In the genomic region with DNA sequence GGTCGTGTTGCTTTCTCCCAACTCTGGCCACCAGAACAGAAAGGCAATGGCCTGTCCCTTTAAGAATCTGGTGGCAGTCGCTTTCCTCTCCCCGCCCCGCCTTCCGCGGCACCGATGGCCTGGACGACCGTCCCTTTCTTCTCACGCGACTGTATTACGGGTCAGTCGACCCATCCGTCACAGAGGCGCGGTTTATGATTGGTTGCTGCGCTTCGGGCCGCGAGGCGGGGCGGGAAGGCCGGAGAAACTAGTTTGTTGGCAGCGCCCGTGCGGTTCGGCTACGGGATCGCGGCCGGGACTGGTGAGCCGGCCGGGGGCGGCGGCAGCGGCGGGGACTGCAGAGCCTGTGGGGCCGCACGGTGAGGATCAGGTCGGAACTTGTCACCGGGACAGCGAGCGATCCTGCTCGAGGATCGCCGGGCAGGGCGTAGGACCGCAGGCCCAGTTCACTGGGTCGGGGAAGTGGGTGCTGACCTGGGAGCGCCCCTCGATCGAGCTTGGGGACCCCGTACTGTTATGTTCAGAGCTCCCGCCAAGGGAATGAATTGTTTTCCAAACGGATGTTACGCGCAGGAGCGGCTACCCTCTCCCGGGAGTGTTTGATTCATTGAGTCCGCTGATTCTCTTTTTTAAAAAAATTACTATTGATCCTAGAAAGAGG, we compare ENCODE assay signal across 8 mouse cellular contexts. TPM values are rescaled to one million over a fixed set of nuclear protein-coding genes. Genes with fewer than 3 reads are reported as not detected.
DNase-seq lines count a peak whose midpoint lies in the region; ATAC-seq and TF ChIP-seq lines count a peak whose summit lies in the region.

TSS of gene Klhl25 (plus strand) at position 196 of the 661 bp plus-strand sequence.

- under 1% methylated on average over 60 of the region's 60 CpGs for WGBS in heart, embryonic 12.5 days
- WGBS in kidney, postnatal 0 days: under 1% methylated on average over 60 of the region's 60 CpGs
- WGBS in liver, embryonic 11.5 days: under 1% methylated on average over 60 of the region's 60 CpGs
- WGBS in stomach, embryonic 14.5 days: under 1% methylated on average over 60 of the region's 60 CpGs

- H3K36me3 ChIP-seq in heart, embryonic 12.5 days: no peaks in the 10 kb centered on the region
- H3K36me3 ChIP-seq in kidney, postnatal 0 days (ENCODE audit: insufficient read depth, low read length): no peaks in the 10 kb centered on the region
- H3K36me3 ChIP-seq in liver, embryonic 11.5 days (ENCODE audit: control insufficient read depth, insufficient read depth, low read length): no peaks in the 10 kb centered on the region
- H3K36me3 ChIP-seq in stomach, embryonic 14.5 days (ENCODE audit: control insufficient read depth, insufficient read depth, low read length): peaks cover 3% of the 10 kb centered on the region; the same call in 1 of the 2 replicates

- no peaks in the 10 kb centered on the region for H3K9me3 ChIP-seq in heart, embryonic 12.5 days (replicated peaks)
- no peaks in the 10 kb centered on the region for H3K9me3 ChIP-seq in kidney, postnatal 0 days (replicated peaks; ENCODE audit: low read length)
- no peaks in the 10 kb centered on the region for H3K9me3 ChIP-seq in liver, embryonic 11.5 days (ENCODE audit: control insufficient read depth, low read length)
- no peaks in the 10 kb centered on the region for H3K9me3 ChIP-seq in stomach, embryonic 14.5 days (ENCODE audit: control insufficient read depth, low read depth, low read length)

- peak within 1 kb of the TSS; percentile 73 for H3K4me3 ChIP-seq in heart, embryonic 12.5 days
- H3K4me3 ChIP-seq in kidney, postnatal 0 days (replicated peaks; ENCODE audit: low read depth, low read length): peak within 1 kb of the TSS; percentile 93
- peak within 1 kb of the TSS; percentile 85 for H3K4me3 ChIP-seq in liver, embryonic 11.5 days (ENCODE audit: low read depth, low read length)
- peak within 1 kb of the TSS; percentile 90 for H3K4me3 ChIP-seq in stomach, embryonic 14.5 days (ENCODE audit: low read depth, low read length)

- TF ChIP-seq CTCF in kidney, postnatal 0 days (IDR thresholded peaks at IDR 0.05; ENCODE audit: low read depth): no peak

- H3K4me2 ChIP-seq in heart, embryonic 12.5 days: peak within 1 kb of the TSS; percentile 96
- peak within 1 kb of the TSS; percentile 91 for H3K4me2 ChIP-seq in kidney, postnatal 0 days (ENCODE audit: low read length)
- H3K4me2 ChIP-seq in liver, embryonic 11.5 days: peak within 1 kb of the TSS; percentile 85
- peak within 1 kb of the TSS; percentile 93 for H3K4me2 ChIP-seq in stomach, embryonic 14.5 days (replicated peaks; ENCODE audit: low read depth, low read length)

- H3K27me3 ChIP-seq in heart, embryonic 12.5 days (replicated peaks): no peaks in the 10 kb centered on the region
- H3K27me3 ChIP-seq in kidney, postnatal 0 days (ENCODE audit: insufficient read depth, low read length): no peaks in the 10 kb centered on the region
- no peaks in the 10 kb centered on the region for H3K27me3 ChIP-seq in liver, embryonic 11.5 days (replicated peaks; ENCODE audit: control insufficient read depth, insufficient read depth, low read length)
- H3K27me3 ChIP-seq in stomach, embryonic 14.5 days (ENCODE audit: control insufficient read depth, insufficient read depth, low read length): no peaks in the 10 kb centered on the region

- peak within 1 kb of the TSS; percentile 79 for H3K27ac ChIP-seq in heart, embryonic 12.5 days (ENCODE audit: poor library complexity, severe bottlenecking)
- H3K27ac ChIP-seq in kidney, postnatal 0 days: peak within 1 kb of the TSS; percentile 91
- H3K27ac ChIP-seq in liver, embryonic 11.5 days (ENCODE audit: low read depth, low read length): peak within 1 kb of the TSS; percentile 76
- H3K27ac ChIP-seq in stomach, embryonic 14.5 days (ENCODE audit: low read length): peak within 1 kb of the TSS; percentile 85

- peak; percentile 95 for DNase-seq in CD4-positive helper T cell, adult 2 months (ENCODE audit: low read depth, low spot score)
- DNase-seq in brain, embryonic 18.5 days (ENCODE audit: low read depth, low spot score): peak; percentile 91
- peak; percentile 99 for DNase-seq in kidney, postnatal 0 days (ENCODE audit: low spot score)
- DNase-seq in liver, embryonic 11.5 days (ENCODE audit: low spot score): peak; percentile 92
- DNase-seq in naive thymus-derived CD4-positive, alpha-beta T cell, adult 2 months (ENCODE audit: low read depth): peak; percentile 94

- peak within 1 kb of the TSS; percentile 89 for H3K9ac ChIP-seq in heart, embryonic 12.5 days
- H3K9ac ChIP-seq in kidney, postnatal 0 days (ENCODE audit: low read depth, low read length): peak within 1 kb of the TSS; percentile 92
- H3K9ac ChIP-seq in liver, embryonic 11.5 days (ENCODE audit: low read depth, low read length): peak within 1 kb of the TSS; percentile 89
- H3K9ac ChIP-seq in stomach, embryonic 14.5 days (replicated peaks; ENCODE audit: low read depth, low read length): peak within 1 kb of the TSS; percentile 89

- ATAC-seq in erythroid progenitor cell, adult 5-6 weeks (replicated peaks; ENCODE audit: low FRiP score, poor library complexity, severe bottlenecking): peak; percentile 99
- ATAC-seq in heart, embryonic 12.5 days (ENCODE audit: insufficient number of reproducible peaks, low FRiP score): peak; percentile 98
- ATAC-seq in kidney, postnatal 0 days (replicated peaks; ENCODE audit: low FRiP score, low read depth): peak; percentile 98
- peak; percentile 97 for ATAC-seq in liver, embryonic 11.5 days (replicated peaks; ENCODE audit: low FRiP score)
- ATAC-seq in stomach, embryonic 14.5 days (ENCODE audit: insufficient number of reproducible peaks, insufficient read depth, low FRiP score, low read depth): peak; percentile 97

- peaks cover 32% of the 10 kb centered on the region for H3K4me1 ChIP-seq in heart, embryonic 12.5 days (replicated peaks)
- peaks cover 8% of the 10 kb centered on the region for H3K4me1 ChIP-seq in kidney, postnatal 0 days (replicated peaks; ENCODE audit: insufficient read depth, low read length)
- H3K4me1 ChIP-seq in liver, embryonic 11.5 days (replicated peaks; ENCODE audit: control insufficient read depth, insufficient read depth, low read length): peaks cover 15% of the 10 kb centered on the region
- peaks cover 18% of the 10 kb centered on the region for H3K4me1 ChIP-seq in stomach, embryonic 14.5 days (ENCODE audit: control insufficient read depth, insufficient read depth, low read length)

RNA-seq across cellular contexts. Expression of gene Klhl25, which starts in this region (rescaled TPM):
- 8.6 and 28.1 TPM in 2 replicates for total RNA-seq in erythroid progenitor cell, adult 5-6 weeks (2015; ENCODE audit: low replicate concordance)
- total RNA-seq in erythroid progenitor cell, adult 5-6 weeks (2017; ENCODE audit: low replicate concordance): 25.9 and 41.9 TPM in 2 replicates
- 11.6 and 12.0 TPM in 2 replicates for polyA plus RNA-seq in heart, embryonic 12.5 days (2016; fragmentation: Nextera tagmentation; extraction: Ambion mirVana)
- polyA plus RNA-seq in kidney, postnatal 0 days (2015; fragmentation: Nextera tagmentation; extraction: Ambion mirVana): 10.3 and 10.5 TPM in 2 replicates
- 11.6 and 12.9 TPM in 2 replicates for polyA plus RNA-seq in liver, embryonic 11.5 days (2014; fragmentation: Nextera tagmentation; extraction: Ambion mirVana)
- polyA plus RNA-seq in stomach, embryonic 14.5 days (2014; fragmentation: Nextera tagmentation; extraction: Ambion mirVana): 12.0 and 12.4 TPM in 2 replicates

Comparison
In these comparisons a context has a peak if more than half of its experiments do, and no peak if none do; other contexts are left out.
1. Peak in every context shown above with its lines: DNase-seq, ATAC-seq, H3K4me3 ChIP-seq and H3K27ac ChIP-seq.